Mouse (Mus musculus): ENCODE measurements around the gene Spata17.

Gene Spata17

DNA sequence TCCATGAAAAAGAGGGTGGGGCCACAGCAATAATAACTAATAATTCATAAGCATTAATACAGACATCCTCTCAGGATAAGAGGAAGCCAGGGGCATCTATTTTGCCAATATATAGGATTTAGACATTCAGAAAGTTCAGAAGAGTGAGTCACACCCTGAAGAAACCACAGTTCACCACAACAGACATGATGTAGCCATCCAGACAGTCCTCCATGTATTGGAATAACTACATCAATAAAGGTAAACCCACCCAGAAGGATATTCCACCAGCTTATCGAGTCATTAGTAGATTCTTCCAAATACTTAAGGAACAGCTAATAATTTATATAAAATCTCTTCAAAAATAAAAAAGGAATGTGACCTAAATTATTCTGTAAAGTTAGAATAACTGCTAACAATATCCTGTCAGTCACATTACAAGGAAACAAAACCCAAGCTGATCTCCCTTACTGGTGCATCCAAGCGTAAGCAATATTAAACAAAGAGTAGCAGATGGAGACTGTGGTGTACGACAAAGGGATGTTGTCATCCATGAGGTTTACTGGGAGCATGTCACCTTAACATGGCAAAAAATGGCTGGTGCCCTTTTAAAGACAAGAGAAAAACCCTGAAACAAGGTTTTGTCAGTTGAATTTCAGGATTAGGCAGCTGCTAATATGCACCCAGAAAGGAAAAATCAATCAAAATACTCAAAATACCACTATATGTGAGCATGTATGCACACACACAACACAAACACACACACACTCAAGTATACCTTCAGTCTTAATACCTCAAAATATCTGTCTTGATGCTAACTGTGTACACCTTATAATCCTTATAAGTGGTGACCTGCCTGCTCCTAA, 138.8 kb downstream of the Spata17 start:
- no peak for DNase-seq

DNA sequence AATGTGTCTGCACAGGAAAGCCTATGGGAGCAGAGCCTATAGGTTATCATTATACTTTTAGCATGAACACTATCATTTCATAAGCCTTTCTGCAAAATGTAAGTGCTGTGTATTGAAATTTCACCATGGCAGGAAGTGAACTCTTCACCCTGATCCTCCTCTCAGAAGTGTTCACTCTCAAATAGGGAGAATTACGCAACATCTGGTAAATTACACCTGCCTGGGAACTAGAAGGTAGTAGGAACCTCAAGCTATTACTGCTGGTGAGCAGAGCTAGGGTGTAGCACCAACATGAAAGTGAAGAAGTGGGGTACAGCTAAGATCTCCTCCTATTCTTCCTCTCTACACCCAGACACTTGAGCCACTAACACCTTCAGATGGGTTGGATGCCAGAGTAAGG, 155.4 kb downstream of the Spata17 start:
- DNase-seq, result no peak

DNA sequence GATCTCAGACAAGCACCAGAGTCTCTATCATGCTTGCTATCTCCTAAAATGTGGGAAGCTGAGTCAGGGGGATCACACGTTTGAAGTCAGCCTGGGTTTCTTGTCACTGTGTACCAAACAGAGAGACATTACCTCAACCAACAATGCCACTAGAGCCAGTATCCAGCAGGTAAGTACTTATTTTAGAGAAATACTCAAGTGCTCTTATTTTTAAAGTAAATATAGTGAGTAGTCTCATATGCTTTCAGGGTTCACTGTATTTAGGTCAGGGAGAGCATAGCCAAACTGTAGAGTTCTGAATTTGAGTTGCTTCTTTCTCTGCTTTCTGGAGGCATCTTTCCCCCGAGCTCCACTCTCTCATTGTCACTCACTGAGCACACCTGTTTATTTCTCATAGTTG, 160.9 kb downstream of the Spata17 start:
- DNase-seq, result no peak

DNA sequence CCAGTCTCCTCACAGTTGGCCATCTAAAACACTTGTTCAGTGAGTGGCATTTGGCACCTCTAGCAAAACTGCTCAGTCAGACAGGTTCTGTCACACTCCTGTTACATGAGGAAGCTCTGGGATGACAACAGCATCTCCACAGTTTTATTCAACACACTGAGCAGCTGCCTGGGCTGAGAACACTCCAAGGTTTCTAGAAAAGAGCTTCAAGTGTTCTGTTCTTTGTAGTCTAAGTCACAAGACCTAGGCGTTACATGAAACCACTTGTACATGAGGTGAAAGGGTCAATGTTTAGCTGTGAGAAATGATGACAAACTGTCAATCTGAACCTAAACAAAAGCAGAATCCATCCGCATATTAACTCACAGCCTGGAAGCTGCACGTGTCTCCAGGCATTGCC, 161.4 kb downstream of the Spata17 start:
- no peak for DNase-seq

DNA sequence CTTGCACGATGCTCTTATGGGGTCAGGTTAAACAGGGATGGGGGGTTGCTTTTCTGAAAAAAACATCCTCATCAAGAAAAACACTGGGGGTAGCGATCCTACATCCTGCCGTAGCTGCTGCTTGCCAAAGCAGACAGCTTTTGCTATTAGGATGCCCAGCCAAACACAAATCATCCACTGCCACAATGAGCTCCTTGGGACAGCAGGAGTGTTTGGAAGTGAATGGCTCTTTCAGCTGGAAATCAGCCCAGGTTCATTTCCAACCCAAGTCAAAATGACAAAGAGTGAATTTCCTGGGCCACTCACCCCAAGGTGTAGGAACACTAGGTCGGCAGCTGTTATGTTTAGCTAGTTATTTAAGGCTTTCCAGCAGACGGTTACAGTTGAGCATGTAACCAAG, 162.7 kb downstream of the Spata17 start:
- DNase-seq, result no peak

DNA sequence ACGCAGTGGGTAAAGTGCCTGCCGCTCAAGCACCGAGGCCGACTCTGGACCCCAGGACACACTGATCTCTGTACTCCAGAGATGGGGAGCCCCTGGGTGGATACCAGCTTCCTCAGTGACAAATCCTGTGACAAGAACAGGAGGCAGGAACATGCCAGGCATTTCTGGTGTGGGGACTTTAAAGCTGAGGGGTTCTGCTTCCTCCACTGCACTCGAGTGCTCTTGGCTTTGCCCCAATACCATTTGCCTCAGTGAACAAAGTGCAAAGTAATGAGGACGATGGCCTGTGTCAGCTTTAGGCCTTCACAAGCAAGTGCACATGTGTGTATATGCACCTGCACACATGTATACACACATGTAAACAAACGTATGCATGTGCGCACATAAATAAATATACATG, 164.0 kb downstream of the Spata17 start:
- DNase-seq, result no peak

DNA sequence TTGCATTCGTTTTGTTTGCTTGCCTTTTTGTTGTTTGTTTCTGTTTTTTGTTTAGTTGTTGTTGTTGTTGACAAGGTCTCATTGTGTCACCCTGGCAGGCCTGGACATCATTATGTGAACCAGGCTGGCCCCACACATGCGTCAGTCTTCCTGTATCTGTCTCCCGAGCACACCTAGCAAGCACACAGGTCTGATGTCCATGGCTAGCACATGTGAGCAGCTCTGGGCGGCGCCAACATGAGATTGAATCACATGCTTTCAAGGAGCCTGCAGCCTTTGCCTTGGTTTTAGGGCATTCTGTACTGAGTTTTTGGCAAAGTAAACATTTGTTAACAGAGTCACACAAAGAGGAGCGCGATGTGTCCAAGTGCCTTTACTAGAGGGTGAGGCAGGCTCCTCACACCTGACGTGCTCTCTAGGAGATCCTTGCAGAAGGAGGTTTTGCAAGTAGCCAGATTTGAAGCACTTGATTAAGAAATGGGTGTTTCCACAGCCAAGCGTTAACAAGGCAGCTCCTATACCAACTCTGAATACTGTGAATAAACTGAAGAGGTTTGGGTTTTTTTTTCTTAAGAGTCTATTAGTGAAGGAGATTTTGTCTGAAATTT, 166.5 kb downstream of the Spata17 start:
- DNase-seq, result no peak

DNA sequence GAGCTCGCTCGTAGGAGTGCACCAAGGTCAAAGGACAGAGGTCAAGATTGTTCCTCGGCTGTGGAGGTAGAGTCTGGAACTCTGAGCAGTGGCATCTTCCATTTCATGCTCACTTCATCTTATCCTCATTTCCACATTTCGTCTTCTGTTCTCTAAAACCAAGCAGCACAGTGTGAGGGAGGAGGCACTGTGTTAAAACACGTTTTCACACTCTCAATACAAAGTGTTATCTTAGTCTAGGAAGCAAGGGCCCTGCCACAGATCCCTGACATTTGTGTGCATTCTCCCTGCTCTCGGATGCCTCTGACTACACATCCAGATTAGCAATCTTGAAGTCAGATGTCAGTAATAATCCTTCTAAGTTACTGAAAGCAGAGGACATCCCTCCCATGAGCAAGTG, 170.5 kb downstream of the Spata17 start:
- no peak for DNase-seq

DNA sequence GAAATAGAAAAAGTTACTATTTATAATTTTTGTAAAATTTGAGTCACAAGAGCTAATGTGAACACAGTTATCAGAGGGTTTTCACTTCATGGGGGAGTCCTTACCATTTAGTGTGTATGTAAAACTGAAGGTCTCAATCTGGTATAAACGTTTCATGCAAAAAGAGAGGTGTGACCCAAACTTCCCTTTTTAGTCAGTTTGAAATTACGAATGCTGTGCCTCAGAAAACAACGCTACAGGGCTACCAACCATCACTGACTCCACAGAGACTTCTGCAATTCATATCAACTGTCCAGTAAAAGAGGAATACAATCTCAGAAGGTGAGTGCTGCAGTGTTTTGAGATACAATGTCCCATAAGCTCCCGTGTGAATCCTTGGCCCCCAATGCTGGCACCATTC, 175.5 kb downstream of the Spata17 start:
- DNase-seq, result no peak

DNA sequence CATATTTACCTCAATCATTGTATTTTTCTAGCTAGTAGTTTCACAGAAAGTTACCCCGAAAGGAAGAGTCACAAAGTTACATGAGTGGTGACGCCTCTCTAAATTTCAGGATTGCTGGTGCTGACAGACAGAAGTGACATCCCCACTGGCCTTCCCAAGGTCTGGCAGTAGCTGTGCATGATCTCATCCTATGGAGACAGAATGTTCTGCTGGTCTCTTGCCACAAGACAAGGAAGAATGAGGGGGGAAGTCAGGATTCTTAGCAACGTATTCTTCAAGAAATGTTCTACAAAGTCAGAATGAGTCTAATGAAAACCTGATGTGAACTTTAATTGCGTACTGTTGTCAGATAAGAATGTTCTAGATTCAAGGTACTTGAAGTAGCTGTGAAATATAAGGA, 179.5 kb downstream of the Spata17 start:
- DNase-seq, result no peak

DNA sequence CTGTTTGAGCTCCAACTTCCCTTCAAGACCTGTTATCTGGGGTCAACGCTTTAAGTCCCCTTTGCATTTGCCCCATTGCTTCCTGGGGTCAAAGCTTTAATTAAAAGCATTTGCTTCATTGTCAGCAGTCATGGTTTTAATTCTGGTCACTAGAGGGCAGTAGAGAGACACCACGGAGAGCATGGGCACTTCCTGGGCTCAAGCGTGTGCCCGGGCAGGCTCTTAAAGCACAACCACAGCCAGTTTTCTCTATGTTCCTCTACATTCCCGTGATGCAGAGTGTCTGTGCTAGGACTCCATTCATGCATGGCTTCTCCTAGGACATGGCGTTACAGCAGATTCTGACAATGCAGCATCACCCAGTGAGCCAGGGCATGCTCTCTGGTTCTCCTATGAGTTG, 183.5 kb downstream of the Spata17 start:
- DNase-seq, result peak; percentile 5

DNA sequence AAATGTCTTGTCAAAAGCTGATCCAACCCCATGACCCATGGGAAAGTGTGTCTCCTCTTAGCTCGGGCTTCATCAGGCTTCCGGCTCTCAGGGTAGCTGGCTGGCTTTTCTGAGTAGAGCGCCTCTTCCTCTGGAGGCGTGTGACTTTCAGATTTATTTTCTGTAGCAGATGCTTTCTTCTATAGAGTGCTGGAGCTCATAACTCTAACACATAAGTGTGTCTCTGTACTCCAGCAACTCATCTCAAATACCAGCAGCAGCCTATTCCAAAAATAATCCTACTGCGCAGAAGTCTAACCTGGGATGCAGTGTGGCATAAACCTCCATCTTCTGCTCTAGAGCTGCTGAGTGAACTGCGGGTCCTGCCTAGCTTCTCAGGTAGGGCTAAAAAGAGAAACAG, 186.4 kb downstream of the Spata17 start:
- DNase-seq, result no peak

DNA sequence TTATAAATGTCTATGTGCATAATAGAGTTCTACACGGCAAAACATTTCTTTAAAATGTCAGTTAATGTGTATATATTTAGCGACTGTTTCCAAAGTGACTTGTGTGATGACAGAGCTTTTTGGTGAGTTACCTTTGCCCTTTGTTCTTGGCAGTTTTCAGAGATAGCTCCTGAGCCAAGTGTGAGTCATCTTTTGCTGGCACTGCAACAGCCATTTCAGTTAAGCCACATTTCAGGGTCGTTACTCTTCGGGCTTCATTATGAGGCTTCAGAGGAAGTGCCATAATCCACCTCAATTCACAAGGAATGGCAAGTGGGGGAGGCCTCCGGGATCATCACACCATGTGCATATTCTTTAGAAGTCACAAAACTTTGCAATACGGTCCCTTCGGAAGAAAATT, 195.3 kb downstream of the Spata17 start:
- DNase-seq, result no peak

DNA sequence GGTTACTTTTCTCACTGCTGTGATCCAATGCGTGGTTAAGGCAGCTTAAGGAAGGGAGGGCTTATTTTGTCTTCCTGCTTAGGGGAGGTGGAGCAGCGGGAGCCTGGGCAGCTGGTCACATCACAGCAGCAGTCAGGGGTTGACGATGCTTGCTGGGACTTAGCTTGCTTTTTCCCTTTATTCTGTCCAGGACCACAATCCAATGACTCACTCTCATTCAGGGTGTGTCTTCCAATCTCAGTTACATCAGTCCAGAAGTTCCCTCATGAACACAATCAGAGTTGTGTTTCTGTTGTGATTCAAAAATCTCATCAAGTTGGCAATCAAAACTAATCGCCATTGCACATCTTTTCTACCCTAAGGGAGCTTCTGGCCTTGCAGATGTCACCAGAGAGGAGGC, 199.1 kb downstream of the Spata17 start:
- no peak for DNase-seq

DNA sequence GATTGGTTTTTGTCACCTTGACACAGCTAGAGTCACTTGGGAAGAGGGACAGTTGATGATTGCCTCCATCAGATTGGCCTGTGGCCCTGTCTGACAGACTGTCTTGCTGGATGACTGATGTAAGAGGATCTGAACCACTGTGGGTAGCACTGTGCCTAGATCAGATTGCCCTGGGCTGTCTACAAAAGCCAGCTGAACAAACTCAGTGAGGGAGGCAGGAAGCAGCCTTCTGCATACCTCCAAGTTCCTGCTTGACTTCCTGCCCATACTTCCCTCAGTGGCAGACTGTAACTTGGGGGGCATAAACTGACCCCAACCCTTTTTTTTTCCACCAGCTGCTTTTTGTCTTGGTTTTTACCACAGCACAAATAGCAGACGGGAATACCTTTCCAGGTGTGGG, 199.6 kb downstream of the Spata17 start:
- no peak for DNase-seq

DNA sequence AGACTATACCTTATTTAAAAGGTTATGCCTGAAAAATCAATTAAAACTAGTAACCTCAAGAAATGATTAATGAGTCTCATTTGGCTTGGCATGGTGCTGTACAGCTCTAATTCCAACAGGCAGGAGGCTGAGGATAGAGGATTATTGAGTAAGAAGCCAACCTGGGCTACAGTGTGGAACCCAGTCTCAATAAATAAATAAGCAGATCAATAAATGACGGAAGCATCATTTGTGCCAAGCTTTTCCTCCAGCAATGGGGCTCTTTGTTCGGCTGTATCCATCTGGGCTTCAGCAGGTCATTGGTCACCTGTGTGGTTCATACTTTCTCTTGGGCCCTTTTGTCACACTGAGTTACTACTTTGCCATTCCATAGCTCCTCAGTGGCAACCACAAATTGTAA, 201.1 kb downstream of the Spata17 start:
- no peak for DNase-seq

DNA sequence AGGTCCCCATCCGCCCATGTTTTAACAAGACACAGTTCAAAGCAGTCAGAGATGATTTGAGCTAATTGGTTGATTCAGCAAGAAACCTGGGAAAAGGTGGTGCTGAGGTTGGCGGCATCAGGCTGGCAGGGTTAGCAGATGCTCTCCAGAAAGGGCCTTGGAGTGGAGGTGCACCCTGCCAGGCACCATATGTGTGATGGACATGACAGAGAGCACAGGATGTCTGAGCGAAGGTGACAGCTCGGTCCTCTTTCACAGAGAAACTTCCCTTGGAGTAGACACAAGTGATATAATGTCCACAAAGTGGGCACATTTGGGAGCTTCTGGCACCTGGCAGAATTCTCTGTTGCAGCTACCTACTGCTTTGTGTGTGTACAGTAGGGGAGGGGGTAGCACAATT, 203.7 kb downstream of the Spata17 start:
- DNase-seq, result no peak

DNA sequence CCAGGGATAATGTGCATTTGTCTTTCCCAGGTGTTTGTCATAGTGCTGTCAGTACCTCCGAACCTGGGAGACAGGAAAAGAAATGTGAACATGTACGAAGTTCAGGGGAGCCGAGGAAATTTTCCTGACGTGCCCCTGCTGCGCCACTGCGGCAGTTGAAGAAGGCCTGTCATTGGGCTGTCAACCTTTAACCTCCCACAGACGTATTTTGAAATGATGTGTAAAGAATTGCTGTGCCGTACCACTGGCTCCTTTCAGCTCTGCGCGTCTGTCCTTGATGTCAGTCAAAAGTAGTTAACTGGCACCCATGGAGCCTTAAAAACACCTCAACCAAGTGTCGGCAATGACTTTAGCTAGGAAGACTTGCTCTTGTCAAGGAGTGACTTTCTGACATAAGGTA, 205.2 kb downstream of the Spata17 start:
- no peak for DNase-seq

DNA sequence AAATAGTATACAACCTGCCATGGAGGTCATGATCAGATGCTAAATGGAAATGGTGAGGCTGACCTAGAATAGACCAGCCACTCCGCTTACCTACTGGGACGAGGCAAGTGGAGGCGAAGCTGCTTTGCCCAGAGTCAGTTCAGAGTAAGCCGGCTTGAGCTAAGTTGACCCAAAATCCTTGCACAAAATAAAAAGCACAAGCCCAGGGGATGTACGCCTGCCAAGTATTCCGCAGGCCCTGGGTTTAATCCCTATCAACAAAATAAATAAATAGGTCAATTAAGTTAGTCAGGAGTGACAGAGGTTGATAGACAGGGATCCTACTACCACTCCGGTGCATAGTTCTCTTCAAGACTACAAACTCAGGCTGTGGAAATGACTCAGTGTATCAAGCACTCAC, 207.0 kb downstream of the Spata17 start:
- DNase-seq, result no peak

DNA sequence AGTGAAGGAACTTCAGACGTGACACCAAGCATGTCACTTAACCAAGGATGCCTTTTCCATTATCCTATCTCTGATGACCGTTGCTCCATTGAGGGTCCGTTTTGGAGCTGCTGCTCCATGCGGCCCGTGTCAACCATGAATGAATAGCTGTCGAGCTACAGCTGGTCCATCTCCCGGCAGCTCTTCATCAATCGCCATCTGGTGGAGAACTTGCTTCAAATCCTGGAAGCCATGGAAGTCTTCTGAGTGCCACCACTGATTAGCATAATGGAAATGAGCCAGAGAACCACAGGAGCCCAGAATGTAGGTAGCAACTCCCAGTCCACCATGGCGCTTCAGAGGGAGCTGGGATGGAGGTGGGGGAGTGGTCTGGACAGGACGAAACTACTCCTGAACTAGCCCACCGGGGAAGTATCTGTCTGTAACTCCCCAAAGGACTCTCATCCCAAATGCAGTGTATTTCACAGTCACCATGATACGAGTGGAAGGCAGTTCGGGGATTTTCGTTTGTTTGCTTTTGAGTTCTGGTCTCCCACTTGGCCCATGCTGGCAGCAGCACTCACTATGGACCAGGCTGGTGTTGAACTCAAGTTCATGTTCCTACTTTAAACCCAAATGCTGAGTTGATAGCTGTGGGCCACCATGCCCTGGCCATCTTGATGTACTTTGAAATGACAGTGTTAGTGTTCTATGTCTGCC, 208.9 kb downstream of the Spata17 start:
- DNase-seq, result no peak

DNA sequence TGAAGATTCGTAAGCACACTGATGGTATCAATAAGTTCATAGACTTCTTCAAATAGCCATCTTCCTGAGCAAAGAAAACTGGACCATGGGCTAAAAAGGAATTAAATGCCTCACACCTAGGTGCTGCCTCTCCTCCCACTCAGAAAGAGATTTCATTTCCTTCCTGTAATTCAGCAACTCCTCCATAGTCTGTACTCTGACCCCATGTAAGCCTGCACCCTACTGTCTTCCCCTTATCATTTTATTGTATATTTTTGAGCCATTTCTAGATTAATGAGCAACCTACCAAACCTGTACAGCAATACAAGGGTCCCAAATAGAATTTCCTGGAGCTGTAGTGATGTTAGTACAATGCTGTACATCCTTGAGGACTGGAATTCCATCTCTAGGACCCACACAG, 211.0 kb downstream of the Spata17 start:
- no peak for DNase-seq

DNA sequence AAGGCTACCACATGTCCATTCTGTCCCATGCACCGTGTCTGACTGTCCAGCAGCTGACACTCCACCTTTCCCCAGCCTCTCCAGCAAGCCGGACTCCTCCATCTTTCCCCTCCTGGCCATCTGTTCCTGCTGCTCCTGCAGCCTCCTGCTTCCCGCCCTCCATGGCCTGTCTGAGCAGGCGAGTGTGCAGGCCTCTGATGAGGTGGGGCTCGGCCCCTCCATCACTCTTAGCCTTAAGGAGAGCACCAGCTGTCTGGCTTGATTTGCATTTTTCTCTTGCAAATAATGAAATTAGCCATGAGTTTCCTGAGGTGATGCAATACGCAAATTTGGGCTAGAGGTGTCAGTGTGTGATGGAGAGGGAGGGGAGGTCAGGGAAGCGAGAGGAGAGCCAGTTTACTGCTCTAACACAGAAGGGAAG, 211.8 kb downstream of the Spata17 start:
- no peak for DNase-seq

DNA sequence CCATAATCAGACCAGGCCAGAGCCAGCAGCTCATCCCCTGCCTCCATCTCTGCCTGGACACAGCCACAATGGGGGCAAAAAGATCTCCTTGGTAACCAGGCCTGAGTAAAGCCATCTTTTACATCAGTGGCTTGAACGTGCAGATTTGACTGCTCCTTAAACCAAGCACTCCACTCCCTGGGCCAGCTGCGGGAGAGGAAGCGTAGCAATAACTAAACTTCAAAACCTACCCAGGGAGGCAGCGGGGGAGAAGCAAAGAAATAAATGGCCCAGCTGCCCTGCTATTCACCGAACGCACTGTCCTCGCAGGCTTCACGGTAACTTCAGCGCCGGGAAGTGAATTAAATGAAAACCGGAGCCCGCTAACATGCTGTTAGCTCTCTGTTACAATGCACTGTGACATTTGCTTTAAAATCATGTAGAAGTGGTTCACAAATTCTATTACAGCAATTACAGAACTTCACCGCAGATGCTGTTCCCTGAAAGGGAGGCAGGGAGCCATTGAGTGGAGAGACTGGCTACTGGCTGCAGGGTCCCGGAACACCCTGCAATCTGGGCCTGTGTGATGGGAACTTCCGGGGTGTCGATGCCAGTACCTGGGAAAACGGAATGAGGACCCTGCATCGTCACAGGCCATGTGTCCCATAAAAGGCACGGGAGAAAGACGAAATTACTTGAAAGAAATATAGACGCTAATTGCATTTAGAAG, 217.5 kb downstream of the Spata17 start:
- no peak for DNase-seq

Measured in cerebellum, adult 8-10 months (tissue).